In genomic region chr13:78802011-78802837, GRCm38 (mm10) we compare ENCODE assay signal across 20 mouse cellular contexts.
DNase-seq lines count a peak whose midpoint lies in the region; ATAC-seq lines count a peak whose summit lies in the region.
"Had no signal": no experiment of that assay in that cellular context is flagged by ENCODE, and none has a peak within 500 bp of the region (broad histone marks: within the 10 kb centered on the region; RNA-seq: fewer than 3 reads in every experiment).

No protein-coding gene starts in this region.

- DNase-seq in cerebellum, postnatal 10 days, result peak; percentile 12 to 20
- no peak for DNase-seq in cerebellum, postnatal 25 days
- peak; percentile 60 for DNase-seq in Muller cell, postnatal 12 days (ENCODE audit: inconsistent ontology term)
- no peak for DNase-seq in left cerebral cortex, postnatal 14 days (ENCODE audit: low spot score in 2 of 2)
- DNase-seq in ovary, postnatal 14 days (ENCODE audit: low spot score), result no peak
- DNase-seq: cerebellum, adult 9-10 months; gastrocnemius, postnatal 10 days; heart, adult 11 months; kidney, adult 9 months; layer of hippocampus, adult 9-11 months; lung, postnatal 10 days; thymus, postnatal 25 days had no signal

- H3K36me3 ChIP-seq in kidney, embryonic 15.5 days, result no peaks in the 10 kb centered on the region
- no peaks in the 10 kb centered on the region for H3K36me3 ChIP-seq in kidney, embryonic 16.5 days (ENCODE audit: insufficient read depth, low read length)
- no peaks in the 10 kb centered on the region for H3K36me3 ChIP-seq in forebrain, embryonic 16.5 days (ENCODE audit: control insufficient read depth, insufficient read depth)
- H3K36me3 ChIP-seq: embryonic facial prominence, embryonic 12.5 days; heart, embryonic 13.5 days; neural tube, embryonic 13.5 days had no signal

- H3K4me3 ChIP-seq in kidney, embryonic 15.5 days (replicated peaks), result no peak overlapping the region
- no peak overlapping the region for H3K4me3 ChIP-seq in kidney, embryonic 16.5 days (ENCODE audit: low read length)
- H3K4me3 ChIP-seq in forebrain, embryonic 16.5 days (replicated peaks; ENCODE audit: low read length), result no peak overlapping the region
- H3K4me3 ChIP-seq: embryonic facial prominence, embryonic 12.5 days; erythroblast, embryonic 14.5 days; heart, embryonic 13.5 days; neural tube, embryonic 13.5 days had no signal

- H3K4me1 ChIP-seq in kidney, embryonic 15.5 days, result peaks cover 3% of the 10 kb centered on the region; the same call in 1 of the 2 replicates
- H3K4me1 ChIP-seq in kidney, embryonic 16.5 days (ENCODE audit: insufficient read depth, low read length), result no peaks in the 10 kb centered on the region
- H3K4me1 ChIP-seq in forebrain, embryonic 16.5 days (replicated peaks; ENCODE audit: control insufficient read depth, insufficient read depth, low read length), result peaks cover 3% of the 10 kb centered on the region; the same call in 1 of the 2 replicates
- H3K4me1 ChIP-seq: embryonic facial prominence, embryonic 12.5 days; heart, embryonic 13.5 days; neural tube, embryonic 13.5 days had no signal

- H3K27ac ChIP-seq in kidney, embryonic 15.5 days, result no peak overlapping the region
- no peak overlapping the region for H3K27ac ChIP-seq in kidney, embryonic 16.5 days (ENCODE audit: low read length)
- H3K27ac ChIP-seq in forebrain, embryonic 16.5 days (ENCODE audit: low read length), result peak overlapping the region; percentile 28; the same call in 1 of the 2 replicates
- H3K27ac ChIP-seq: embryonic facial prominence, embryonic 12.5 days; heart, embryonic 13.5 days; liver, embryonic 14.5 days; neural tube, embryonic 13.5 days had no signal

- WGBS in kidney, embryonic 15.5 days, result 36% methylated on average over 7 of the region's 7 CpGs
- WGBS in kidney, embryonic 16.5 days, result 37% methylated on average over 7 of the region's 7 CpGs
- WGBS in forebrain, embryonic 16.5 days, result 19% methylated on average over 7 of the region's 7 CpGs

- 0 out of 2 replicates have a peak, but pooled peaks have one; percentile 56 for ATAC-seq in kidney, embryonic 15.5 days (replicated peaks; ENCODE audit: low FRiP score)
- ATAC-seq in kidney, embryonic 16.5 days (ENCODE audit: low FRiP score, low TSS enrichment), result no peak
- ATAC-seq in forebrain, embryonic 16.5 days, result peak; percentile 89

- no peaks in the 10 kb centered on the region for H3K9me3 ChIP-seq in kidney, embryonic 15.5 days (replicated peaks)
- H3K9me3 ChIP-seq in kidney, embryonic 16.5 days (ENCODE audit: low read length), result no peaks in the 10 kb centered on the region
- no peaks in the 10 kb centered on the region for H3K9me3 ChIP-seq in forebrain, embryonic 16.5 days (ENCODE audit: control insufficient read depth, low read length)
- H3K9me3 ChIP-seq: embryonic facial prominence, embryonic 12.5 days; heart, embryonic 13.5 days; neural tube, embryonic 13.5 days had no signal

- intact Hi-C loops in left cerebral cortex, postnatal 14 days (cut with DNase I), result no loop called here

- no peaks in the 10 kb centered on the region for H3K27me3 ChIP-seq in kidney, embryonic 15.5 days
- H3K27me3 ChIP-seq in kidney, embryonic 16.5 days (ENCODE audit: insufficient read depth, low read length), result no peaks in the 10 kb centered on the region
- no peaks in the 10 kb centered on the region for H3K27me3 ChIP-seq in forebrain, embryonic 16.5 days (replicated peaks; ENCODE audit: control insufficient read depth, insufficient read depth, low read length)
- H3K27me3 ChIP-seq: embryonic facial prominence, embryonic 12.5 days; heart, embryonic 13.5 days; neural tube, embryonic 13.5 days had no signal

- no peak overlapping the region for H3K9ac ChIP-seq in kidney, embryonic 15.5 days
- no peak overlapping the region for H3K9ac ChIP-seq in kidney, embryonic 16.5 days (replicated peaks; ENCODE audit: low read length)
- H3K9ac ChIP-seq in forebrain, embryonic 16.5 days (replicated peaks; ENCODE audit: low read depth, low read length), result no peak overlapping the region
- H3K9ac ChIP-seq: embryonic facial prominence, embryonic 12.5 days; heart, embryonic 13.5 days; liver, embryonic 14.5 days; neural tube, embryonic 13.5 days had no signal

- H3K4me2 ChIP-seq in kidney, embryonic 15.5 days, result no peak overlapping the region
- no peak overlapping the region for H3K4me2 ChIP-seq in kidney, embryonic 16.5 days (replicated peaks; ENCODE audit: low read depth, low read length)
- no peak overlapping the region for H3K4me2 ChIP-seq in forebrain, embryonic 16.5 days (ENCODE audit: low read length)
- H3K4me2 ChIP-seq: embryonic facial prominence, embryonic 12.5 days; heart, embryonic 13.5 days; neural tube, embryonic 13.5 days had no signal

Comparison
In these comparisons a context has a peak if more than half of its experiments do, and no peak if none do; other contexts are left out.
1. DNase-seq: peak in cerebellum, postnatal 10 days (2 of 2) and Muller cell, postnatal 12 days (single experiment); none in cerebellum, postnatal 25 days (0 of 2), left cerebral cortex, postnatal 14 days (0 of 2) and ovary, postnatal 14 days (single experiment).